Mouse (Mus musculus): ENCODE measurements around the gene Phlpp1.

- no peak for TF ChIP-seq CTCF (IDR thresholded peaks at IDR 0.05; ENCODE audit: insufficient read depth, low read depth, low read length)
- no peak for TF ChIP-seq POLR2A (IDR thresholded peaks at IDR 0.05; ENCODE audit: insufficient read depth, low read depth, low read length)
Observed at GRCm38 (mm10) chr1:106346776-106347175, 175.2 kb downstream of the Phlpp1 start.
